Mouse (Mus musculus) right cerebral cortex, postnatal 10 days (tissue): ENCODE measurements around the gene Piezo1.
A peak's percentile ranks its signal among the peaks of the same experiment; 100 is the strongest.

ENCODE experiments used
- DNase-seq, 2 experiments: peaks; one replicate each; pipeline ENCODE4 v3.0.0; 2021; ENCODE audit warnings: low spot score in 2 of 2

Gene Piezo1

GRCm38 (mm10) chr8:122546811-122547453, 4.2 kb downstream of the Piezo1 start:
- DNase-seq = no peak

- no peak for DNase-seq
Measured at GRCm38 (mm10) chr8:122546066-122546755, 4.9 kb downstream of the Piezo1 start.

GRCm38 (mm10) chr8:122544138-122544537, 7.0 kb downstream of the Piezo1 start:
- no peak for DNase-seq

GRCm38 (mm10) chr8:122538310-122539076, 12.6 kb downstream of the Piezo1 start:
- no peak for DNase-seq

- DNase-seq = no peak
Measured at GRCm38 (mm10) chr8:122537812-122538211, 13.3 kb downstream of the Piezo1 start.

GRCm38 (mm10) chr8:122537033-122537432, 14.1 kb downstream of the Piezo1 start:
- DNase-seq = no peak

- no peak for DNase-seq
Measured at GRCm38 (mm10) chr8:122531312-122531711, 19.8 kb downstream of the Piezo1 start.

GRCm38 (mm10) chr8:122529159-122529558, 22.0 kb downstream of the Piezo1 start:
- no peak for DNase-seq

- no peak for DNase-seq
Measured at GRCm38 (mm10) chr8:122527937-122528336, 23.2 kb downstream of the Piezo1 start.

- no peak for DNase-seq
Measured at GRCm38 (mm10) chr8:122526526-122527170, 24.5 kb downstream of the Piezo1 start.

GRCm38 (mm10) chr8:122526084-122526483, 25.0 kb downstream of the Piezo1 start:
- DNase-seq = no peak

- no peak for DNase-seq
Measured at GRCm38 (mm10) chr8:122525004-122525403, 26.1 kb downstream of the Piezo1 start.

GRCm38 (mm10) chr8:122524506-122524905, 26.6 kb downstream of the Piezo1 start:
- DNase-seq = no peak

GRCm38 (mm10) chr8:122523652-122524360, 27.3 kb downstream of the Piezo1 start:
- peak; percentile 69 to 86 for DNase-seq

- DNase-seq = no peak
Measured at GRCm38 (mm10) chr8:122522796-122523651, 28.1 kb downstream of the Piezo1 start.

GRCm38 (mm10) chr8:122520611-122521010, 30.5 kb downstream of the Piezo1 start:
- DNase-seq = no peak

- DNase-seq = no peak
Measured at GRCm38 (mm10) chr8:122517541-122518190, 33.5 kb downstream of the Piezo1 start.

- DNase-seq = no peak
Measured at GRCm38 (mm10) chr8:122515699-122516098, 35.4 kb downstream of the Piezo1 start.

- DNase-seq = no peak
Measured at GRCm38 (mm10) chr8:122512392-122512791, 38.7 kb downstream of the Piezo1 start.

GRCm38 (mm10) chr8:122511552-122511951, 39.6 kb downstream of the Piezo1 start:
- DNase-seq = no peak
